Mouse (Mus musculus): ENCODE results near the gene Taf8. TPM values are rescaled to one million over a fixed set of nuclear protein-coding genes. Genes with fewer than 3 reads are reported as not detected.

The Taf8 gene
- total and polyA plus RNA-seq, 3 experiments = 15.2 to 25.7 TPM; not detected in 1

DNA sequence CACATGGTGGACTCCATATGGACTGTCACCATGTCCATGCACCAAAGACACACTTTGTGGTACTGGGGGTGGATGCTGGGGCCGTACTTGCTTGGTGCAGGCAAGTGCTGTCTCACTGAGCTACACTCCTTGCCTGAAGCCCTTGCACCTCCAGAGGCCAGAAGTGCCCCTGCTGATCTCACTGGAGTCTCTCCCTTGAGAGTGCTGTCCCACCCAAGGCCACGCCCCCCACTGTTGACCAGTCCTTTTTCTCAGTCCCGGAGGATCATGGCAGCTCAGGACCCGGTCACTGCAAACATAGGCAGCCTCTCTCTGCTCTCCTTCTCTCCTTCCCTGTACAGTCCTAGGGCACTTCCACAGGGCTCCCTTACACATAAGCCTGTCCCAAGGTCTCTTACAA lies 27.8 kb downstream of the Taf8 start:
- H3K79me2 ChIP-seq (ENCODE audit: control insufficient read depth, insufficient read depth, low read length, poor library complexity) = no peaks in the 10 kb centered on the region
- H3K4me3 ChIP-seq (ENCODE audit: control insufficient read depth in 1 of 2, insufficient read depth in 1 of 2, low read depth in 2 of 2, low read length in 2 of 2) = no peak overlapping the region
- H3K36me3 ChIP-seq (ENCODE audit: control insufficient read depth in 1 of 2, insufficient read depth in 2 of 2, low read length in 2 of 2) = no peaks in the 10 kb centered on the region
- peaks cover 0 to 2% of the 10 kb centered on the region in 2 experiments; a peak in 1 of 4 replicates for H3K27me3 ChIP-seq (ENCODE audit: control insufficient read depth in 1 of 2, insufficient read depth in 2 of 2, low read length in 2 of 2)
- H3K4me1 ChIP-seq (ENCODE audit: control insufficient read depth in 1 of 2, insufficient read depth in 2 of 2, low read length in 2 of 2) = no peaks in the 10 kb centered on the region
- no peak overlapping the region for H3K9ac ChIP-seq (ENCODE audit: control insufficient read depth, low read depth, low read length, poor library complexity, severe bottlenecking)
- TF ChIP-seq TCF12 (IDR thresholded peaks at IDR 0.05; ENCODE audit: low read depth, low read length) (no peak), CTCF (IDR thresholded peaks at IDR 0.05 in 2 of 3, conservative IDR thresholded peaks at IDR 0.05 in 1 of 3; ENCODE audit: control insufficient read depth in 1 of 3, insufficient read depth in 1 of 3, low read depth in 2 of 3, low read length in 3 of 3, poor library complexity in 1 of 3, severe bottlenecking in 1 of 3) (no peak), CHD1 (IDR thresholded peaks at IDR 0.05; ENCODE audit: low read depth, low read length) (no peak), RCOR1 (IDR thresholded peaks at IDR 0.05; ENCODE audit: low read depth, low read length) (no peak), POLR2AphosphoS2 (IDR thresholded peaks at IDR 0.05; ENCODE audit: low read length) (no peak), ZC3H11A (IDR thresholded peaks at IDR 0.05; ENCODE audit: low read depth, low read length) (no peak), UBTF (IDR thresholded peaks at IDR 0.05; ENCODE audit: borderline replicate concordance, insufficient read depth, low read depth, low read length) (no peak), MAX (IDR thresholded peaks at IDR 0.05; ENCODE audit: low read length) (no peak), USF1 (IDR thresholded peaks at IDR 0.05; ENCODE audit: low read depth, low read length) (no peak), MYC (IDR thresholded peaks at IDR 0.05; ENCODE audit: low read depth, low read length) (no peak), ETS1 (IDR thresholded peaks at IDR 0.05; ENCODE audit: low read depth, low read length) (no peak), GATA1 (IDR thresholded peaks at IDR 0.05; ENCODE audit: low read depth, low read length) (no peak)
- H3K9me3 ChIP-seq (replicated peaks; ENCODE audit: insufficient read depth, low read length) = no peaks in the 10 kb centered on the region
- H3K27ac ChIP-seq (ENCODE audit: control insufficient read depth, low read depth, low read length) = no peak overlapping the region
- no peak for DNase-seq (ENCODE audit: low read depth, low spot score)

DNA sequence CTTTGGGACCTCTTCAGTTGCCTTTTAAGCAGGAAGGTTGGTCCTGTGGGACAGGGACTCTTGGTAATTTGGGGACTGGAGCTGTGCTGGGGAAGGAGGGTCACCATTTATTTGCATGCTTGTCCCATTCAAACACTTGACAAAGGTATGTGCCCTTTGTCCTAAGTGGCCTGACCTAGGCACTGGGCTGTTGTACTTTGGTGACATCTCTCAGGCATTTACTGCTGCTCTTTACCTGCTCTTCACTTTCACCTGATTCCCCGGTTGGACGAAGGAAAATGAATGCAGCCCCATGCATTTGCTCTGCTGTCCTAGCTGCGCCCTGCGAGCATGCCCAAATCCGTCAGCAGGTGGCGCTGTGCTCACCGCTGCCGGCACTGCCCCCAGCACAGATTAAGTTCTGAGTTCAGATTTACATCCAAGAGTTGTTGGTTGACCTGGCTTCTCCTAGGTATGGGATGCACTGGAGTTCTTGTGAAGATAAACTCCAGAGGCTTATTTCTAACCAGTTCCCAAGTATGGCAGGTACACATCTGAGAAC lies 28.6 kb downstream of the Taf8 start:
- no peak overlapping the region for H3K27ac ChIP-seq (ENCODE audit: control insufficient read depth, low read depth, low read length)
- no peaks in the 10 kb centered on the region for H3K9me3 ChIP-seq (replicated peaks; ENCODE audit: insufficient read depth, low read length)
- no peaks in the 10 kb centered on the region for H3K79me2 ChIP-seq (ENCODE audit: control insufficient read depth, insufficient read depth, low read length, poor library complexity)
- peaks cover 0 to 2% of the 10 kb centered on the region in 2 experiments; a peak in 1 of 4 replicates for H3K27me3 ChIP-seq (ENCODE audit: control insufficient read depth in 1 of 2, insufficient read depth in 2 of 2, low read length in 2 of 2)
- peak; percentile 69 for DNase-seq (ENCODE audit: low read depth, low spot score)
- no peaks in the 10 kb centered on the region for H3K36me3 ChIP-seq (ENCODE audit: control insufficient read depth in 1 of 2, insufficient read depth in 2 of 2, low read length in 2 of 2)
- H3K9ac ChIP-seq (ENCODE audit: control insufficient read depth, low read depth, low read length, poor library complexity, severe bottlenecking) = no peak overlapping the region
- H3K4me1 ChIP-seq (ENCODE audit: control insufficient read depth in 1 of 2, insufficient read depth in 2 of 2, low read length in 2 of 2) = no peaks in the 10 kb centered on the region
- 0 out of 2 replicates have a peak, but pooled peaks have one; percentile 19 for TF ChIP-seq MAZ (IDR thresholded peaks at IDR 0.05; ENCODE audit: low read depth, low read length)
- TF ChIP-seq MYB (IDR thresholded peaks at IDR 0.05; ENCODE audit: low read depth, low read length) = no peak
- peak; percentile 53 for TF ChIP-seq RAD21 (IDR thresholded peaks at IDR 0.05; ENCODE audit: low read depth, low read length)
- TF ChIP-seq ZC3H11A (IDR thresholded peaks at IDR 0.05; ENCODE audit: low read depth, low read length) = peak; percentile 35; the same call in 1 of the 2 replicates
- TF ChIP-seq SMC3 (IDR thresholded peaks at IDR 0.05; ENCODE audit: low read depth, low read length) = peak; percentile 85
- peak; percentile 54; the same call in 1 of the 2 replicates for TF ChIP-seq RCOR1 (IDR thresholded peaks at IDR 0.05; ENCODE audit: low read depth, low read length)
- TF ChIP-seq GATA1 (IDR thresholded peaks at IDR 0.05; ENCODE audit: low read depth, low read length) = no peak
- peak; percentile 90 to 97 (median 97) for TF ChIP-seq CTCF (IDR thresholded peaks at IDR 0.05 in 2 of 3, conservative IDR thresholded peaks at IDR 0.05 in 1 of 3; ENCODE audit: control insufficient read depth in 1 of 3, insufficient read depth in 1 of 3, low read depth in 2 of 3, low read length in 3 of 3, poor library complexity in 1 of 3, severe bottlenecking in 1 of 3)
- H3K4me3 ChIP-seq (ENCODE audit: control insufficient read depth in 1 of 2, insufficient read depth in 1 of 2, low read depth in 2 of 2, low read length in 2 of 2) = no peak overlapping the region
